In genomic region chr19:32394825-32395224, GRCm38 (mm10) we compare ENCODE assay signal across 21 mouse cellular contexts.
"Had no signal": no experiment of that assay in that cellular context is flagged by ENCODE, and none has a peak within 500 bp of the region (broad histone marks: within the 10 kb centered on the region; RNA-seq: fewer than 3 reads in every experiment).

No protein-coding gene starts in this region.

- H3K36me3 ChIP-seq: lung, embryonic 15.5 days; midbrain, embryonic 13.5 days; midbrain, embryonic 15.5 days; neural tube, embryonic 15.5 days had no signal

- H3K4me3 ChIP-seq: lung, embryonic 15.5 days; megakaryocyte, embryonic 14.5 days; midbrain, embryonic 13.5 days; midbrain, embryonic 15.5 days; myocyte; neural tube, embryonic 13.5 days; neural tube, embryonic 15.5 days had no signal

- H3K9me3 ChIP-seq: lung, embryonic 15.5 days; megakaryocyte, embryonic 14.5 days; midbrain, embryonic 13.5 days; midbrain, embryonic 15.5 days; neural tube, embryonic 13.5 days; neural tube, embryonic 15.5 days had no signal

- H3K27me3 ChIP-seq: lung, embryonic 15.5 days; megakaryocyte, embryonic 14.5 days; midbrain, embryonic 13.5 days; midbrain, embryonic 15.5 days; neural tube, embryonic 13.5 days; neural tube, embryonic 15.5 days had no signal

- DNase-seq: liver, postnatal 0 days; lung, adult 2 months; lung, postnatal 14 days; lung, postnatal 36 days; retina, postnatal 1 day; right cerebral cortex, adult 18-20 months; right cerebral cortex, postnatal 25 days; right cerebral cortex, postnatal 4 days; spleen, adult 18-20 months; thymus, adult 18-20 months; thymus, postnatal 14 days; thymus, postnatal 36 days had no signal

- H3K9ac ChIP-seq: liver, postnatal 0 days; lung, embryonic 15.5 days; midbrain, embryonic 13.5 days; midbrain, embryonic 15.5 days; neural tube, embryonic 13.5 days; neural tube, embryonic 15.5 days had no signal

- ATAC-seq: liver, postnatal 0 days; lung, postnatal 0 days; midbrain, embryonic 13.5 days; midbrain, embryonic 15.5 days had no signal

- H3K27ac ChIP-seq: lung, embryonic 15.5 days; macrophage; midbrain, embryonic 13.5 days; midbrain, embryonic 15.5 days; neural tube, embryonic 13.5 days; neural tube, embryonic 15.5 days had no signal
